Mouse (Mus musculus): ENCODE data around the gene Npr2. TPM values are rescaled to one million over a fixed set of nuclear protein-coding genes. Genes with fewer than 3 reads are reported as not detected.

The Npr2 gene
- polyA plus RNA-seq, 1 experiment from 2014 or later = 4.8 TPM

DNA sequence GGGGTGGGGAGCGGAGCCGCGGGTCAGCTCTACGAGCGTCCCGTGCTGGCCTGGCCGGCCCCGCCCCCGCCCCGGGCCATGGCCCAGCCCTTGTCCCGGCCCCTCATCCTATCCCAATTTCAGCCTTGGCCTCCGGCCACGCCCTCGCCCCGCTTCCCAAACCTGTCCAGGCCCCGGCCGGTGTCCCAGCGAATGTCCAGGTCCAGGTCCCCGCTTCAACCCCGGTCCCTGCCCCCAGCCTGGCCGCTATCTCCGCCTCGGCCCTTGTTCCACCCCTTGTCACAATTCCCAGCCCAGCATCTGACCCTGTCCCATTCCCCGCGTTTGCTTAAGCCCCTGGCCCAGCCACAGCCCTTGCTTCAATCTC, 37.7 kb downstream of the Npr2 start:
- DNase-seq (ENCODE audit: low spot score) = no peak

DNA sequence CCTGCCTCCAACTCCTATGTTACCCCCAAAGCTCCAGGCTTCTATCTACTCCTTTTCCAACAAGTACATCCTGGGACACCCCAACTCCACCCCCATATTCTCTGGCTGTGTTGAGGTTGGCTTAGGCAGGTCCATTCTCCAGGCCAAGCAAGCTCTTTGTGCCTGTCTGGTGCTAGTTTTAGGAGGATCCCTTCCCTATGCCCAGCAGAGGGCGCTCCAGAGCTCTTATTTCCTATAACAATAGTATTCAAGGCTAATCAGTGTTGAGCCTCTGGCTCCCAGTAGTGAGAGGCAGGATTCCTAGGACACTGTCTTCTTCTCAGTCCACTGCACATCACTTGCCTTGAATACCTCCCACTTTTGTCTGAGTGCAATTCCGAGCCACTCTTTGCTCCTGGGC, 40.3 kb downstream of the Npr2 start:
- 15% methylated on average over 2 of the region's 2 CpGs for whole genome bisulfite sequencing
- Histone ChIP-seq H3K4me1 (replicated peaks; ENCODE audit: control insufficient read depth, insufficient read depth) (0 out of 2 replicates have a peak, but pooled peaks cover 4% of the 10 kb centered on the region), H3K27ac (replicated peaks) (no peak overlapping the region), H3K9ac (ENCODE audit: low read length) (no peak overlapping the region), H3K9me3 (ENCODE audit: control insufficient read depth, low read length) (no peaks in the 10 kb centered on the region), H3K36me3 (ENCODE audit: control insufficient read depth, insufficient read depth, low read length) (no peaks in the 10 kb centered on the region; the same call in 1 of the 2 replicates), H3K4me3 (ENCODE audit: low read depth, low read length) (no peak overlapping the region), H3K27me3 (ENCODE audit: control insufficient read depth, insufficient read depth, low read length) (no peaks in the 10 kb centered on the region), H3K4me2 (replicated peaks; ENCODE audit: low read depth) (no peak overlapping the region)
- no peak for TF ChIP-seq EP300 (optimal IDR thresholded peaks at IDR 0.05)
- peak; percentile 89 for TF ChIP-seq CTCF (IDR thresholded peaks at IDR 0.05; ENCODE audit: low read depth)
- 0 out of 2 replicates have a peak, but pooled peaks have one; percentile 11 for ATAC-seq (ENCODE audit: low FRiP score, low TSS enrichment)
- peak; percentile 89 for DNase-seq (ENCODE audit: low spot score)

More for the DNA sequence above, 37.7 kb downstream of the Npr2 start:
- Histone ChIP-seq H3K9ac (ENCODE audit: low read length) (peak overlapping the region; percentile 90), H3K9me3 (ENCODE audit: control insufficient read depth, low read length) (no peaks in the 10 kb centered on the region), H3K4me3 (ENCODE audit: low read depth, low read length) (peak overlapping the region; percentile 83), H3K4me1 (replicated peaks; ENCODE audit: control insufficient read depth, insufficient read depth) (0 out of 2 replicates have a peak, but pooled peaks cover 4% of the 10 kb centered on the region), H3K27me3 (ENCODE audit: control insufficient read depth, insufficient read depth, low read length) (no peaks in the 10 kb centered on the region), H3K36me3 (ENCODE audit: control insufficient read depth, insufficient read depth, low read length) (no peaks in the 10 kb centered on the region), H3K27ac (replicated peaks) (peak overlapping the region; percentile 73), H3K4me2 (replicated peaks; ENCODE audit: low read depth) (peak overlapping the region; percentile 93)
- TF ChIP-seq EP300 (optimal IDR thresholded peaks at IDR 0.05) = no peak
- no peak for TF ChIP-seq CTCF (IDR thresholded peaks at IDR 0.05; ENCODE audit: low read depth)
- ATAC-seq (ENCODE audit: low FRiP score, low TSS enrichment) = no peak
- WGBS = 0% methylated on average over 20 of the region's 25 CpGs

DNA sequence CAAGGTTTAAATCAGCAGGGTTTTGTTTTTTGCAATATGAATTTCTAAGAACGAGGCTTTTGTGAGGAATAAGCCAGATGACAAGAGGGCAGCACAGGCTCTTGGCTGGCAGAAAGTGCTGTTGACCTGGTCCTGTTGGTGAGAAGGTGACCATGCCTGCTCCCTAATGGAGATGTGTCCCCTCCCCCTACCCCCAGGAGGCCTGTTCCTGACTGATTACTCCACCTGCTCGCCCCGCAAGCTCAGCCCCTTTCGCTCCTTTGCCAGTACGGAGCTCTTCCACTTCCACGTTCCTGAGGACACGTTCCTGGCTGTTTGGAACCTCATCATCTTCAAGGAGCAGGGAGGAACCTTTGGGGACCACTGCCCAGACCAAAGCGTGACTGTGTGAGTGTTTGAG, 42.0 kb downstream of the Npr2 start:
- DNase-seq (ENCODE audit: low spot score) (no peak), ATAC-seq (ENCODE audit: low FRiP score, low TSS enrichment) (no peak)
- Histone ChIP-seq H3K4me1 (replicated peaks; ENCODE audit: control insufficient read depth, insufficient read depth) (0 out of 2 replicates have a peak, but pooled peaks cover 4% of the 10 kb centered on the region), H3K36me3 (ENCODE audit: control insufficient read depth, insufficient read depth, low read length) (no peaks in the 10 kb centered on the region; the same call in 1 of the 2 replicates), H3K27me3 (ENCODE audit: control insufficient read depth, insufficient read depth, low read length) (no peaks in the 10 kb centered on the region), H3K4me3 (ENCODE audit: low read depth, low read length) (no peak overlapping the region), H3K9me3 (ENCODE audit: control insufficient read depth, low read length) (no peaks in the 10 kb centered on the region), H3K27ac (replicated peaks) (no peak overlapping the region), H3K4me2 (replicated peaks; ENCODE audit: low read depth) (no peak overlapping the region), H3K9ac (ENCODE audit: low read length) (no peak overlapping the region)
- no peak for TF ChIP-seq EP300 (optimal IDR thresholded peaks at IDR 0.05)
- TF ChIP-seq CTCF (IDR thresholded peaks at IDR 0.05; ENCODE audit: low read depth) = no peak
- 71% methylated on average over 8 of the region's 8 CpGs for WGBS

DNA sequence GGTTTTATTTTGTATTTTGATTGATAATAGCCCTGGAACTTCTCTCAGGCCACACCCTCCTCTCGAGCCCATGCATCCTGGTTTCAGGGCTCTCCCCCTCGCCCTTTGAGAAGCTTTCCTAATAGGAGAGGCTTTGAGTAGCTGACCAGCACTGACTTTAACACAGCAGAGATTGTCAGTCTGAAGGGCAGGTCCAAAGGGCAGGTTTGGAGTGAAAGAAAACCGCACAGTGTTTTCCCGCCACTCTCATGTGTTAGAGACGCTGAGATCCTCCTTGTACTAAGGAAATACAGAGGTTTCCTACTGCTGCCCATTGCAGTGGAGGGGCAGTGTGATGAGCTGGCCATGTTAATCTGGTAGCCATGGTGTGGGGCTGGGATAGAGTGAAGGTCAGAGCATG, 43.2 kb downstream of the Npr2 start:
- TF ChIP-seq CTCF (IDR thresholded peaks at IDR 0.05; ENCODE audit: low read depth) (no peak), EP300 (optimal IDR thresholded peaks at IDR 0.05) (no peak)
- Histone ChIP-seq H3K9me3 (ENCODE audit: control insufficient read depth, low read length) (no peaks in the 10 kb centered on the region), H3K27me3 (ENCODE audit: control insufficient read depth, insufficient read depth, low read length) (no peaks in the 10 kb centered on the region), H3K4me1 (replicated peaks; ENCODE audit: control insufficient read depth, insufficient read depth) (no peaks in the 10 kb centered on the region), H3K4me3 (ENCODE audit: low read depth, low read length) (no peak overlapping the region), H3K27ac (replicated peaks) (no peak overlapping the region), H3K4me2 (replicated peaks; ENCODE audit: low read depth) (no peak overlapping the region), H3K9ac (ENCODE audit: low read length) (no peak overlapping the region), H3K36me3 (ENCODE audit: control insufficient read depth, insufficient read depth, low read length) (no peaks in the 10 kb centered on the region; the same call in 1 of the 2 replicates)
- 70% methylated on average over 5 of the region's 5 CpGs for WGBS
- ATAC-seq (ENCODE audit: low FRiP score, low TSS enrichment) = no peak
- no peak for DNase-seq (ENCODE audit: low spot score)

DNA sequence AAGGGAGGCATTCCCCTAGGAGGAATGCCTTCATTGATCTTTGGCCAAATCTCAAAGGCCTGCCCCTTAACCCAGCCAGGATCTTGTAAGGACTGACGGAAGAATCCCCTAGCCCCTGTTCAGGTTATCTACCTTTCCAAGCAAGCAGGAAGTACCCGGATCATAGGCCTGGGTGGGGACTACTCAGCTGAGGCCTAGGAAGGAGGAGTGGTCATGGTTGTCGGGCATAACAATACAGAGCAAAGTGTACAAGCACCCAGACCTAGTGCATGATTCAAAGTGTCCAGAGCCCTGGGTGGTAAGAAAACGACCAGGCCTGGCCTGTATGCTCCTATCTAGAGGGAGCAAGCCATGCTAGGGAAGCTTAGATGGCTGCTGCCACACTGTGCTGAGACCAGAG, 43.9 kb downstream of the Npr2 start:
- no peak overlapping the region for H3K9ac ChIP-seq (ENCODE audit: low read length)
- no peak overlapping the region for H3K27ac ChIP-seq (replicated peaks)
- no peaks in the 10 kb centered on the region; the same call in 1 of the 2 replicates for H3K36me3 ChIP-seq (ENCODE audit: control insufficient read depth, insufficient read depth, low read length)
- no peaks in the 10 kb centered on the region for H3K27me3 ChIP-seq (ENCODE audit: control insufficient read depth, insufficient read depth, low read length)
- no peak for DNase-seq (ENCODE audit: low spot score)
- no peak for TF ChIP-seq CTCF (IDR thresholded peaks at IDR 0.05; ENCODE audit: low read depth)
- TF ChIP-seq EP300 (optimal IDR thresholded peaks at IDR 0.05) = no peak
- no peaks in the 10 kb centered on the region for H3K4me1 ChIP-seq (replicated peaks; ENCODE audit: control insufficient read depth, insufficient read depth)
- 48% methylated on average over 4 of the region's 4 CpGs for WGBS
- no peaks in the 10 kb centered on the region for H3K9me3 ChIP-seq (ENCODE audit: control insufficient read depth, low read length)
- no peak overlapping the region for H3K4me3 ChIP-seq (ENCODE audit: low read depth, low read length)
- no peak overlapping the region for H3K4me2 ChIP-seq (replicated peaks; ENCODE audit: low read depth)
- ATAC-seq (ENCODE audit: low FRiP score, low TSS enrichment) = peak; percentile 27; the same call in 1 of the 2 replicates

DNA sequence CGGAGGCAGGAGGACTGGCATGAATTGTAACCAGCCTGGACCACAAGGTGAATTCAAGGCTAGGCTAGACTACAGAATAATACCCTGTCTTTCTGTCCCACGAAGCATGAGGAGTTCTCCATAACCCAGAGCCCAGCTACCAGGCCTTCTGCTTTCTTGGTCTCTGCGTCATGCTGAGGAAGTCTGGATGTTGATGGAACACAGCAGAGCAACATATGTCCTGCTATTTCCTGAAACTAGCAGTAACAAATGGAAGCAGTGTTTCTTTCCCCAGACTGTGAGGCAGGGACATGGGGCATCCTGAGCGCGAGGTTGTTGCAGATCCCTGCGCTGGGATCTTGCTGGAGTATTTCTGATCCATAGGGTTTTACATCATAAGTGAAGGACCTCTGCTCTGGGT, 46.8 kb downstream of the Npr2 start:
- H3K4me2 ChIP-seq (replicated peaks; ENCODE audit: low read depth) = no peak overlapping the region
- H3K4me3 ChIP-seq (ENCODE audit: low read depth, low read length) = no peak overlapping the region
- WGBS = 91% methylated on average over 6 of the region's 6 CpGs
- no peaks in the 10 kb centered on the region for H3K27me3 ChIP-seq (ENCODE audit: control insufficient read depth, insufficient read depth, low read length)
- H3K36me3 ChIP-seq (ENCODE audit: control insufficient read depth, insufficient read depth, low read length) = peaks cover 3% of the 10 kb centered on the region; the same call in 1 of the 2 replicates
- no peaks in the 10 kb centered on the region for H3K9me3 ChIP-seq (ENCODE audit: control insufficient read depth, low read length)
- H3K9ac ChIP-seq (ENCODE audit: low read length) = no peak overlapping the region
- H3K27ac ChIP-seq (replicated peaks) = no peak overlapping the region
- no peaks in the 10 kb centered on the region for H3K4me1 ChIP-seq (replicated peaks; ENCODE audit: control insufficient read depth, insufficient read depth)
- DNase-seq (ENCODE audit: low spot score) (no peak), ATAC-seq (ENCODE audit: low FRiP score, low TSS enrichment) (no peak)
- TF ChIP-seq CTCF (IDR thresholded peaks at IDR 0.05; ENCODE audit: low read depth) (no peak), EP300 (optimal IDR thresholded peaks at IDR 0.05) (no peak)
